Mouse (Mus musculus) neural tube, embryonic 11.5 days (tissue): ENCODE measurements at regions not wholly inside any gene's neighbourhood (a gene's known extent, or its start where the extent isn't known, plus 50 kb on each side); places are given as distances from the start of the nearest gene placed in this dataset.
"Not testable (repeated sequence)": the region's sequence is repeated elsewhere in the genome, so short reads cannot be mapped to it uniquely, and the experiment has no call there.

ENCODE experiments used
- ATAC-seq: fragments of 200-750 bp; cut with Nextera tagmentation; 2 replicates; pipeline ENCODE4 v1.8.0; 2017; ENCODE audit warnings: moderate number of reproducible peaks, mild to moderate bottlenecking, moderate TSS enrichment, moderate library complexity; ENCODE audit not compliant: insufficient read depth, low FRiP score, low TSS enrichment
- DNase-seq: peaks from one replicate; pipeline ENCODE4 v3.0.0-alpha.2; 2015; ENCODE audit warnings: low spot score
- H3K27ac ChIP-seq: fragments of 300-500 bp; sonication (generic); 2 replicates; pipeline ENCODE4 v1.5.1; 2014; ENCODE audit warnings: low read depth, mild to moderate bottlenecking, low read length
- H3K27me3 ChIP-seq: fragments of 300-500 bp; sonication (generic); 2 replicates; pipeline ENCODE4 v1.6.1; 2014; ENCODE audit warnings: mild to moderate bottlenecking, low read length, mixed read lengths; ENCODE audit not compliant: control insufficient read depth, insufficient read depth
- H3K36me3 ChIP-seq: fragments of 300-500 bp; sonication (generic); 2 replicates; pipeline ENCODE4 v1.6.1; 2014; ENCODE audit warnings: mild to moderate bottlenecking, low read length, moderate library complexity, mixed read lengths; ENCODE audit not compliant: control insufficient read depth, insufficient read depth
- H3K4me1 ChIP-seq: fragments of 300-500 bp; sonication (generic); 2 replicates; pipeline ENCODE4 v1.6.1; 2014; ENCODE audit warnings: low read length, mixed read lengths; ENCODE audit not compliant: control insufficient read depth, insufficient read depth
- H3K4me2 ChIP-seq: fragments of 300-500 bp; sonication (generic); 2 replicates; pipeline ENCODE4 v1.6.1; 2014; ENCODE audit warnings: low read depth, mild to moderate bottlenecking, moderate library complexity
- H3K4me3 ChIP-seq: fragments of 300-500 bp; sonication (generic); 2 replicates; pipeline ENCODE4 v1.5.1; 2014; ENCODE audit warnings: low read depth, low read length
- H3K9ac ChIP-seq: fragments of 300-500 bp; sonication (generic); 2 replicates; pipeline ENCODE4 v1.6.1; 2014; ENCODE audit warnings: mild to moderate bottlenecking, low read length
- H3K9me3 ChIP-seq: fragments of 300-500 bp; sonication (generic); 2 replicates; pipeline ENCODE4 v1.6.1; 2016; ENCODE audit warnings: low read length; ENCODE audit not compliant: control insufficient read depth
- WGBS: fragments of 180-500 bp; shearing (Covaris S2); extraction: QIAGEN DNeasy Blood & Tissue Kit; methylation state at CpG from one replicate; pipeline ENCODE4 v1.1.7; 2014; 5-methylcytosine and 5-hydroxymethylcytosine counted together

- 97% methylated on average over 23 of the region's 24 CpGs for WGBS
Measured at GRCm38 (mm10) chr6:37805896-37806295, 64.7 kb upstream of the Trim24 start.

DNA sequence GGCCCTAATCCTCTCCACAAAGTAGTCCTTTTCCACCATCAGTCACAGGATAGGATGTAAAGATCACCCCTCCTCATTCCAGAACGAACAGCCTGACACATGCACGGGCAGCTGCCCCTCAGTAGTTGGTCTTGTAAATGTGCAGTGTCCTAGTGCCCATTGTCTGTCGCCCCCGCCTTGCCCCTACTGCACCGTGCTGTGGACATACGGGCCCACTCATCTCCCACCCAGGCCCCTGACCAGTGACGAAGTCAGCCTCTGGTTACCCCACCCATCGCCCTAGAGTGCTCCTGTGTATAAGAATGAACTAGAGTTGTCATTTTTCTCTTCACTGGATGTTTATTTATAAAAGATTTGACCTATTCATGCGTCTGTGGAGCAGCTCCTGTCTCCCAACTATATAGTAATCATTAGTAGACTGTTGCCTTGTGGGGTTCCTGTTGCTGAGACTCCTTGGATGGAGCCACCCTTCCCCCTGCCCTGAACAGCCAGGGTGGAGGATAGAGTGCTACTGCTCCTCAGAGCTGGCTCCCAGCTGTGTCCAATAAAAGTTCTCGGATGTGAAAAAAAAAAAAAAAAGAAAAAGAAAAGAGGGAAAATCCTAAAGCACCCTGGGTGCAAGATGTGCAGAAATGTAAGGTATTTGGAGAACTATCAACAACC is 64.0 kb upstream of the Trim24 start:
- not testable (repeated sequence) for H3K27ac ChIP-seq, H3K4me1 ChIP-seq, DNase-seq, H3K4me3 ChIP-seq, H3K9ac ChIP-seq, H3K9me3 ChIP-seq, H3K36me3 ChIP-seq, H3K4me2 ChIP-seq, ATAC-seq, H3K27me3 ChIP-seq
- WGBS: 82% methylated on average over 1 of the region's 10 CpGs

More at GRCm38 (mm10) chr6:37805896-37806295, 64.7 kb upstream of the Trim24 start:
- not testable (repeated sequence) for H3K9me3 ChIP-seq, H3K27me3 ChIP-seq, H3K27ac ChIP-seq, H3K4me1 ChIP-seq, H3K4me2 ChIP-seq, ATAC-seq, H3K4me3 ChIP-seq, H3K36me3 ChIP-seq, H3K9ac ChIP-seq, DNase-seq

GRCm38 (mm10) chr6:37815218-37815617 is 55.4 kb upstream of the Trim24 start:
- not testable (repeated sequence) for DNase-seq, H3K9me3 ChIP-seq, H3K36me3 ChIP-seq, H3K4me1 ChIP-seq, H3K27ac ChIP-seq, ATAC-seq, H3K9ac ChIP-seq, H3K27me3 ChIP-seq, H3K4me3 ChIP-seq, H3K4me2 ChIP-seq
- WGBS: 71% methylated on average over 2 of the region's 2 CpGs
